Mouse (Mus musculus) left cerebral cortex, adult 11 months (tissue): Measurements from ENCODE around the gene Cts7.

Experiments used
- DNase-seq: peaks from one replicate; pipeline ENCODE4 v3.0.0; 2022; ENCODE audit warnings: low spot score

The Cts7 gene

GRCm38 (mm10) chr13:61358097-61358496, at the start of gene Cts7:
TSS of gene Cts7 (minus strand) at chr13:61358197.
- no peak for DNase-seq
